Mouse (Mus musculus) stomach, postnatal 0 days (tissue): Measurements from ENCODE around the gene Defb35.

Experiments used
- CTCF ChIP-seq: IDR thresholded peaks from 2 replicates; pipeline ENCODE4 v1.5.1; 2016; ENCODE audit warnings: antibody characterized with exemption, low read depth, mild to moderate bottlenecking, moderate library complexity
- EP300 ChIP-seq: optimal IDR thresholded peaks from 2 replicates; pipeline ENCODE3; 2016; ENCODE audit warnings: antibody characterized with exemption

- TF ChIP-seq CTCF, result no peak
- no peak for TF ChIP-seq EP300
These were observed 40.0 kb downstream of the Defb35 start for GRCm38 (mm10) chr8:21978193-21978592.
